Mouse (Mus musculus): ENCODE results near the gene Etv6. TPM values are rescaled to one million over a fixed set of nuclear protein-coding genes. Genes with fewer than 3 reads are reported as not detected.

Etv6 gene
- total RNA-seq, 2 experiments from 2014 or later, result 21.1 to 21.3 TPM

DNA sequence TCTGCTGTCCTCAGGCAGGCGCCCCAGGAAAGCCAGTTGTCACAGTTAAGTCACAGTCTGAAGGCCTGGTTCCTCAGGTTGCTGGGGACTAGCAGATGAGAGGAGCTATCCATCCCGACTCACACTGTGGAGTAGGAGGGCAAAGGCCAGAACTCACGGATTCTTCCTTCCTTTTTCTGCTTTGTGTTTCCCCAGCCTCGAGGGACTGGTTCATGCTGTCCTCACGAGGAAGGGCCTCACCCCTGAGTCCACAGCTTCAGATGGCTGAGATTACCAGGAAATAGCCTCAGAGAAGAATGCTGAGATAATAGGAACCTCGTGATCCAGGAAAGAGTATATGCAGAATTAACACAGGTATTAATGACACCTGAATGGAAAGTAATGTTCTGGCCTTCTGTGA lies 30.6 kb downstream of the Etv6 start:
- DNase-seq (ENCODE audit: extremely low spot score in 1 of 2, low spot score in 2 of 2), result no peak
- intact Hi-C loops (cut with DNase I), result no loop called here

DNA sequence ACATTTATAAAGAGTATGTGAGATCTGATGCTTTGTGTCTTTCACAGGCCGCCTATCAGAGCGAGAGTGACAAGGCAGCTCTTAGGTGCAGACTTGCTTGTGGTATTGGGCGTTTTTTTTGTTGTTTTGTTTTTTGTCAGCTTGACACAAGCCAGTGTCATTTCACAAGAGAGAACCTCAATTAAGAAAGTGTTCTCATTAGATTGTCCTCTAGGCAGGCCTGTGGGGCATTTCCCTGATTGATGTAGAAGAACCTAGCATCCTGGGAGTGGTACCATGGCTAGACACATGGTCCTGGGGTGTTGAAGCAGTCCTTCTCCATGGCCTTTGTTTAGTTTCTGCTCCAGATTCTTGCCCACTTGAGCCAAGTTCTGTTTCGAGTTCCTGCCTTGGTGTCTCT lies 31.5 kb downstream of the Etv6 start:
- DNase-seq (ENCODE audit: extremely low spot score in 1 of 2, low spot score in 2 of 2), result no peak
- intact Hi-C loops (cut with DNase I), result no loop called here

DNA sequence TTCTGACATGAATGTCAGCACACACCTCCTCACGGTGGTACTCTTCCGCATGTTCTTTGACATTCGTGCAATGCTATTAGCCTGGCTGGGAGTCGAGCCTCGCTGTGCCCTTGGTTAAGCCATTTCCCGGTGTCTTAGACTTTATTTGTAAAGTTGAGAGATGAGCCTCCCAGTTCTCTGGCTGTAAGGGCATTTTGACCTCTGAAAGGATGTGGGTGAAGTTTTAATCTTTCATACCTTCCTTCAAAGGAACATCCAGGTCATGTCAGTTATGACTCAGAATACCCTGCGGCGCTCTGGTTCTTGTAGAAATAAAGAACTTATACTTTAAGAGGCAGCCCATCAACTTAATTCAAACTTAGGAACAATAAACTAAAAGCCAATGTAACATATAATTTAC lies 32.0 kb downstream of the Etv6 start:
- intact Hi-C loops (cut with DNase I), result no loop called here
- no peak for DNase-seq (ENCODE audit: extremely low spot score in 1 of 2, low spot score in 2 of 2)

DNA sequence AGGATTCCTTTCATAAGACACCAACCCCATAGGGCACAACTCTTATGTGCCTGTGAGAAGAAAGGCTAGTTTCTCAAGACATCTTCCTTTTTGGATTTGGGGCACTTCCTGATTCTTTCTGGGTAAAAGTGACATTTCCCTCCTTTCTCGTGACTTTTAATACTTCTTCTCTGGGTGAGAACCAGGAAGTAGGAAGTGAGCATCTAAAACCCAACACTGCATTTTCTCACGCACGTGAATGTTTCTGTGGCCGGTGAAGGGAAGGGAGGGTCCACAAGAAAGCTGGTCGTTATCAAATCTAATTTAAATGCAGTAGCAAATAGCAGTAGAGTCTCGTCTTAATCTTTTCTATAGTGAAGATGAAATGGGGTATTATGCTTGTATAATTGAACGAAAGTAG lies 36.9 kb downstream of the Etv6 start:
- DNase-seq (ENCODE audit: extremely low spot score in 1 of 2, low spot score in 2 of 2), result no peak
- intact Hi-C loops (cut with DNase I), result no loop called here

DNA sequence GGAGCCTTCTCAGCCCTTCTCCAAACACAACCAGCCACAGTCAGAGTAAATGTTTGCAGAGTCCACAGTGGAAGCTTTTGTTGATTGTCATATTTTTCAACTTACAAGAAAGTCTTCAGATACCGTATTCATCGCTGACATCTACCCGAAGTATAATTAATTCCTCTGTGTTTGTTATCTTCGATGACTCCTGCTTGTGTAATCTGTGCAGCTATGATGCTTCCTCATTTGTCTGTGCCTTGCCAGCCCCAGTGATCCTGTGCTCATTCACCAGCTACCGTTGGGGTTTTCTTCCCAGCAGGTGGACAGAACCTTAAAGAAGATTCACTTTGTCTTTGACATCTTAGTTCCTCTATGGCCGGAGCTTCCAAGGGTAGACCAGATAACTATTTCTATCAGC lies 37.4 kb downstream of the Etv6 start:
- intact Hi-C loops (cut with DNase I), result no loop called here
- DNase-seq (ENCODE audit: extremely low spot score in 1 of 2, low spot score in 2 of 2), result no peak

DNA sequence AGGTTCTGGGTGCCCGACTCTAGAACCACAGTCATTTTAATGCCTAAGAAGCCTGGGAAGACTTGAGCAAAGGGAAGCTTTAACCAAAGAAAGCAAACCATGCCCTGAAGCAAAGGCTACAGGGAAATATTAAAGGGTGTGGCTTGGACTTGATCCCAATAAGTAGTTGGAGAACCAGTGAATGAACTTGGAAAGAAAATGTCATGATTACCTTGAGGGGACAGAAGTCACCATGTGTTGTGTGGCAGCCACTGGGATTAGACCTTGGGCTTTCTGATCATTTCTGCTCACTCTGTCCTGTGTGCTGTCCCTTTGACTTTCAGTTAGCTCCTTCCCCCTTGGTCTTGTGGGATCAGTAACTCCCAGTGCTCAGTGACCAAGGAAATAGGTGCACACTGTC lies 38.9 kb downstream of the Etv6 start:
- intact Hi-C loops (cut with DNase I), result no loop called here
- no peak for DNase-seq (ENCODE audit: extremely low spot score in 1 of 2, low spot score in 2 of 2)

DNA sequence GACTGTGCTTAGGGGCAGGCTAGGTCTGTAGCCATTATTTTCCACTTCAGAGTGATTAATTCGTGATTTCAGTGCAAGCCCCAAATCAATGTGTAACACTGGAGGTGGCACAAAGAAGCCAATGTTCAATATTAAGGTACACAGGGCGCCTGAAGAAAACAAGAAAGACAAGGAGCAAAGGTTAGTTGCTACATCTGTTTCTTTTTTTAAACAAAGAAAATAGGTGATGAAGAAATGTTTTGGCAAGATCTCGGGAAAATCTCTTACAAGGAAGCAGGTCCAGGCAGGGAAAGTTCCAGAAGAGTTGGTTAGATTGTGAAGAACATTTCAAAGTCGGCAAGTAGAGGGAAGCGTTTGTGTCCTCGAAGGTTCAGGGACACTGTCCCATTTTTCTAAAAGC lies 39.5 kb downstream of the Etv6 start:
- DNase-seq (ENCODE audit: extremely low spot score in 1 of 2, low spot score in 2 of 2), result no peak
- intact Hi-C loops (cut with DNase I), result no loop called here

DNA sequence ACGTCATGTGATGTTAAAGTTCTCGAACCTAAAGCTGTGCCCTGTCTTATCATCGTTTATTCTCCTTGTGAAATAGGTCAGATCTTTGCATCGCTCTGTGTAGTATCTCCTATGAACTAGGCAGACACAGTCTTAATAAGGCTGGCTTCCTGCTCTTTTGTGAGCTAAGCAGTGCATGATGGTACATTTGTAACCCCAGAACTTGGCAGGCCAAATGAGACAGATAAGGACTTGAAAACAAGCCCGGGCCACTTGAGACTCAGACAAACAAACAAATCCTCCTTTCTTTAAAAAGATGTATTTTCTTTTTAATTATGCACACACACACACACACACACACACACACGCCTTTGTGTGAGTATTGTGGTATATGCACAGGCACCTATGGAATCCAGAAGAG lies 42.5 kb downstream of the Etv6 start:
- no peak for DNase-seq (ENCODE audit: extremely low spot score in 1 of 2, low spot score in 2 of 2)
- intact Hi-C loops (cut with DNase I), result no loop called here

DNA sequence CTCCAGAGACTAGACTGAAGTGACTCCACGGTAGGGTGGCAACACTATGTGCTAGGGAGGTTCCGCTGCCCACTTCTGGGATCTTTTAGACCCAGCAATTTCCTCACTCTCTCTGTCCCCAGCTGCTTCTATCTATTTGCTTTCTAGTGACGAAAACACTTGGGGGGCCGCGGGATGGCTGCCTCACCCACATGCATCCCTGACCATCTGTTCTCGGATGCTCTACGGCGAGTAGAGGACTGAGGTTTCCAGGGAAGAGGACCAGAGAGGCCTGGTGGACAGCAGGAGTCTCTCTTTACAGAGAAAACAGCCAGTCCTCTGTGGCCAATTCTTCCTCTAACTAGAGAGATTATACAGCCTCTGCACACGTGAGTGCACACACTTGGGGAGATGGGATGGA lies 43.6 kb downstream of the Etv6 start:
- intact Hi-C loops (cut with DNase I), result no loop called here
- peak in 1 of 2 experiments; percentile 46 for DNase-seq (ENCODE audit: extremely low spot score in 1 of 2, low spot score in 2 of 2)

DNA sequence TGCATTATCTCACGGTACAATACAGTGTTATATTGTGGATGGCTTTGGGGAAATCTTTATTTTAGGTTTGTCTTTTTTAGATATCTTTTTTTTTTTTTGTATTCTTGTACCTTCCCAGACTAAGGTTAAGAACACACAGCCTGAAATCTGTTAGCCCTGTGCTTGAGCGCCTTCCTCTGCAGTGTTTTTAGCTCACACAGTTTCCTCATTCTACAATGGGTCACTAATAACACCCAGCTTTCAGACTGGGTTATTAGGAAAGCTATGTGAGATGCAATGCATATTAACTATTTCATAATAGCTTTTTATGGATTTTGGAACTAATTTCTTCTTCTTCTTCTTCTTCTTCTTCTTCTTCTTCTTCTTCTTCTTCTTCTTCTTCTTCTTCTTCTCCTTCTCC lies 44.1 kb downstream of the Etv6 start:
- DNase-seq (ENCODE audit: extremely low spot score in 1 of 2, low spot score in 2 of 2), result no peak
- intact Hi-C loops (cut with DNase I), result no loop called here

DNA sequence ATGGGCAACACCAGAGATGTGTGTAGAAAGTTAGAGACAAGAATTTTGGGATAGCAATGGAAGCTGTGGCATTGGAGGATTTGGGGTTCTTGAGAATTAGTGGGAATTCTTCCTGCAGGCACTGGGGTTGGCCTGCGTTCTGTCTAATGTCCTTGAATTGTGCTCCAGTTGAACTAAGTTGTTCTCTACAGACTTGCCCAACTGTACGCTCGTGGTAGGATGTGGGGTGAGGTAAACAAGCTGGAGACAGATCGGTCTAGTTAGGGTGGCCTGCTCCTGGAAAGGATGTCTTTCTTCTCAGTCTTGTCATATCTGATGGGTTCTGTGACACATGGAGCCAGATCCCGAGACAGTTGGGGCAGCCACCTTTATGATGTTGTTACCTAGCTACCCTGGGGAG lies 45.4 kb downstream of the Etv6 start:
- intact Hi-C loops (cut with DNase I), result no loop called here
- DNase-seq (ENCODE audit: extremely low spot score in 1 of 2, low spot score in 2 of 2), result no peak

DNA sequence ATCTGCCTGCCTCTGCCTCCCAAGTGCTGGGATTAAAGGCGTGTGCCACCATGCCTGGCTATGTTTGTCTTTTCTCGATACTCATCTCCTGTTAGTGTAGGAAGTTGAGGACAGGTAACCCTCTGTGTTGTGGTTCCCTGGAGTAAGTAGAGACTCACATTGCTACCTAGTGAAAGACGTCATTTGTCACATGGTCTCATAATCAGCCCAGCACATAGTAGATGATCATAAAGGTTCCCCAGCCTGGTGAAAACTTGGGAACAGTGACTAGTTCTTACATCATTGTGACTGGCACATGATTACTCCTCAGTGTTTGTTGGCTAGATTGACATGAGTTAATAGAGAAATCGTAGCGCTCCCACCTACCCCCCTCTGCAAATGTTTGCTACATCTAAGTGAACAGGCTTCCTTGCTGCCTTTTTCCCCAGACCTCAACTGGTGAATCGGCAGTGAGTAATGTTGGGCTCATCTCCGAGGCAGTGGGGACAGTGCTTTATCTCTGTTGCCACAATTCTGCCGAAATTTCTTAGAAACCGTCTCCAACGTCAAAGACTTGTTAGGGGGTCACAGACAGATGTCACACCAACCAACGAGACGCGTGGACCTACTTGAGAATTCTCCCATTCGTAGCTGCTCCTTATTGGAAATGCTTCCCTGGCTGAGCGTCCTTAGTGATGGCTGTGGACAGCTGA lies 46.9 kb downstream of the Etv6 start:
- intact Hi-C loops (cut with DNase I), result no loop called here
- DNase-seq (ENCODE audit: extremely low spot score in 1 of 2, low spot score in 2 of 2), result no peak

DNA sequence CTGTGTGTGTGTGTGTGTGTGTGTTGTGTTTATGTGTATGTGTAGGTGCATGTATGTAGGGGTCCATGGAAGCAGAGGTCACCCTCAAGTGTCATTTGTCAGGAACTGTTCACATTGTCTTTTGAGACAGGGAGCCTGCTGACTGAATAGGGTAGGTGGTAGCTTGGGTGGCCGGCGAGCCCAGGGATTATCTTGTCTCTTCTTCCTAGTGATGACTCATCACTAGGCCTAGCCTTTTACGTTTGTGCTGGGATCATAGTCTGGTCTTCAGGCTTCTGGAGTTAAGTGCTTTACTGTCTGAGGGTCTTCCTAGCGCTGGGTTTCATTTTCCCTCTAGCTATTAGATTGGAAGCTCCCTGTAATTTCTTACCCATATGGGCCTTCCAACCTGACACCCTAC lies 47.9 kb downstream of the Etv6 start:
- intact Hi-C loops (cut with DNase I), result no loop called here
- DNase-seq (ENCODE audit: extremely low spot score in 1 of 2, low spot score in 2 of 2), result no peak

DNA sequence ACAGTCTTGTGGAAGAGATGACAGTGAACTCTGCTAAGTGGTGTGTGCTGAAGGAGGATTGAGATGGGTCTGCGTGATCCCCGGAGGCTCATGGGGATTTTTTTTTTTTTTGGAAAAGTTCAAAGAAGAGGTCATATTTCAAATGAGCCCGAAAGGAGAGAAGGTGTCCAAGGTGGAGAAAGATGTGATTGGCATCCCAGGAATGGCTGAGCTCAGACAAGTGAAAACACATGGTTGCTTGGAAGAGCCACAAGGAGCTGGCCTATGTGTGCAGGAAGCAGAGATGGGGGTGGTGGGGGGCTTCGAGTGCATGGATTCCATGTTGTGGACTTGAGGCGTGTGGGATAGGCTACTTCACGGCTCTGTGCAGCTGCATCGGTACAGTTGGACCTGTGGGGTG lies 50.9 kb downstream of the Etv6 start:
- DNase-seq (ENCODE audit: extremely low spot score in 1 of 2, low spot score in 2 of 2), result no peak
- intact Hi-C loops (cut with DNase I), result no loop called here

DNA sequence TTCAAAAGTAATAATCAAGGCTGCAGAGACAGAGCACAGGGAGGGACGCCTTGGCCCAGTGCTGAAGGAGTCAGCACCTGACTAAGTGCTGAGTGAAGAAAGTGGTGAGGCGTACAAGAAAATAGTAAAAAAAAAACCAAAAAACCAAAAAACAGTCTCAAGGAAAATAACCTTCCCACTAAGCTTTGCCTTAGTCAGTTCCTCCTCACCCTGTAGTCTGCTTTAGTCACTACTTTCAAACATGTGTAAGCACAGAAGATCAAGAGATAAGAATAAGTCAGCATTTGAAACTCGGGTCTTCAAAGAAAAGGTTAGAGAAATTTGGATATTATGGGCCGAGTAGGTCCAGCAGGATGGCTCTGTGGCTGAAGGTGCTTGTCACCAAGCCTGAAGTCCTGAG lies 52.2 kb downstream of the Etv6 start:
- intact Hi-C loops (cut with DNase I), result no loop called here
- no peak for DNase-seq (ENCODE audit: extremely low spot score in 1 of 2, low spot score in 2 of 2)

DNA sequence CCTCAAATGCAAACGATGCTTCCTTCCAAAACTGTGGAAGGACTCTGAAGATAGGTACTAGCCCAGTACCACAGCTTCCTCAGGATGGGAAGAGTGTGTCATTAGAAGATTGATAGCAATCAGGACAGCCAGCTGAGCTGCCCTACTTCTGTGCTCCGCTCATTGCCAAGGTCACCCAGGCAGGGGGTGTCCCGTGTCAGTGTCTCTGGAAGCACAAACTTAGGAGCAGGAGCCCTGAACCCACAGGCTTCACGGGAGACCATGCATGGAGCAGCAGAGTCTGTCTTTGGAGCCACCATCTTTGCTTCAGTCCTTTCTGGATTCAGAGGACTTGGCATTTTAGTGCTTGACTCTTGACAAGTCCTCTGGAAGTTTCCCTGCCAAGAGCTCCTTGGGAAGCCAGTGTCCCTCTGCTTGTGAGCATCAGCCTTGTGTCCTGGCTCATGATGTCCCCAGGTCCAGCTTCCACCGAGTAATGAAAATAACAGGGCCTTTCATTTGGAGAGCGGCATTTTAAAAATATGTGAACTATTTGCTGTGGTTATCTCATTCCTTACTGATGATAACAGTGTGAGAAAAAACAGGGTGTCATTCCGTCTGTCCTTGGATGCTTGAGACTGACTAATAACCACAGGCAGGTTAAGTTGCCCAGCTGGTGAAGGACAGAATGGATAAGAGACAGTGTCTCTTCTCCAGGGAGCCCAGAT lies 54.3 kb downstream of the Etv6 start:
- DNase-seq (ENCODE audit: extremely low spot score in 1 of 2, low spot score in 2 of 2), result no peak
- intact Hi-C loops (cut with DNase I), result no loop called here

DNA sequence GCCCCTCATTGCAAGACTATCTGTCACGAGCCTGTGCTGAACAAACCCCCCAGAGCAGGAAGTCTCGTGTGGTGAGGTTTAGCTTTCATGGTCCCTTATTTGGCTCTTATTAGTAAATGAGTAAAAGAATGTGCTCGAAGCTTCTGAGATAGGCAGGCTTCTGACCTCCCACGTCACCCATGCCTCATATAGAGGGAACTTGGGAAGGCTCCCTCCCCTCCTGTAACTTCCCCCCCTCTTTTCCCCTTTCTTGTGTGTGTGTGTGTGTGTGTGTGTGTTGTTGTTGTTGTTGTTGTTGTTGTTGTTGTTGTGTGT lies 54.8 kb downstream of the Etv6 start:
- DNase-seq (ENCODE audit: extremely low spot score in 1 of 2, low spot score in 2 of 2), result no peak

DNA sequence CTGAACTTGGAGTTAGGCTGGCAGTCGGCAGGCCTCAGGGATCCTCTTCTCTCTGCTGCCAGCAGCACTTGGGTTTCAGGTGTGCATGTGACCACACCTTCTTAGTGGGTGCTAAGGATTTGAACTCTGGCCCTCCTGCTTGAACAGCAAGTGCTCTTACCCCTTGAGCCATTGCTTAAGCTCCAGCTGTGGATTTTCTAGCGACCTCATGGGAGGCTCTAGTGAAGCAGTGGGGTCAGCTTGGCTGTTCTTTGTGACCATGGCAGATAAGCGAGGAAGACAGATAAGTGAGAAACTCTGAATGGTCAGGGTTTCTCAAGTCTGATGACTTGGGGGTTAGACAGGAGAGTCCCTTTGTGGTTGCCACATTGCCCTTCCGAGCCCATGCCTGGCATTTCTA lies 55.4 kb downstream of the Etv6 start:
- DNase-seq (ENCODE audit: extremely low spot score in 1 of 2, low spot score in 2 of 2), result no peak
- intact Hi-C loops (cut with DNase I), result no loop called here

More for the DNA sequence above, 54.8 kb downstream of the Etv6 start:
- intact Hi-C loops (cut with DNase I), result no loop called here

DNA sequence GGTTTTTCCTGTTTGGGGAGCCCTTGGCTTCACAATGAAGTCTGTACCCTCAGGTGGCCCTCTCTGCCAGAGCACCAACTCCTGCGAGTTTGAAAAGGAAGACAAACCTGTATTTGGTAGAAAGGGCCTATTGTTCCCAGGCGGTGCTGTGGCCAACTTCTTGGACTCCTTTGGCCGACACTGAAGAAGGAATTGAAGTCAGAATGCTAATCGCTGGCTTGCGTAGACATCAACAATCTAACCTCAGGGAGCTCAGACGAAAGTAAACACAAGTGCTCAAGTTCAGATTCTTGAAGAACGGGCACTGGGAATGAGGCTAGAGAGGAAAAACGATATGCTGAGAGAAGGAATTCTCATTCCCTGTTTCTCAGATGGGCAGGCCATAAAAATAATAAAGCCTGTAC lies 55.9 kb downstream of the Etv6 start:
- intact Hi-C loops (cut with DNase I), result no loop called here
- no peak for DNase-seq (ENCODE audit: extremely low spot score in 1 of 2, low spot score in 2 of 2)

DNA sequence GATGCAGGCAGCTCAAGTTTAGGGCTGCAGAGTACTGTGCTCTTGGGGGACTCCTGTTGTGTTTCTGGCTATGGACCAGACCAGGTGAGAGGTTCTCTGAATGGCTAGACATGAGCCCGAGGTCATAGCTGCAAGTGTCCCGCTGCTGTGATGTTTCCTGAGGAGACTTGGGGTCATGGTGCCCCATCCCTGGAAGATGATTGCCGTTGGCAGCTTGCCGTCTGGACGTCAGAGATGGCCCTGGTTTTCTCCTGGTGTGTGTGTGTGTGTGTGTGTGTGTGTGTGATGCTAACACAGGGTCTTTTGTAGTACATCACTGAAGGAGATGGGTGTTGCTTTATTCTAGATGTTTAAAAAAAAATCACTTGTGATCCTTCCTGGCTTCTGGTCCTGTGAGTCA lies 58.6 kb downstream of the Etv6 start:
- intact Hi-C loops (cut with DNase I), result no loop called here

DNA sequence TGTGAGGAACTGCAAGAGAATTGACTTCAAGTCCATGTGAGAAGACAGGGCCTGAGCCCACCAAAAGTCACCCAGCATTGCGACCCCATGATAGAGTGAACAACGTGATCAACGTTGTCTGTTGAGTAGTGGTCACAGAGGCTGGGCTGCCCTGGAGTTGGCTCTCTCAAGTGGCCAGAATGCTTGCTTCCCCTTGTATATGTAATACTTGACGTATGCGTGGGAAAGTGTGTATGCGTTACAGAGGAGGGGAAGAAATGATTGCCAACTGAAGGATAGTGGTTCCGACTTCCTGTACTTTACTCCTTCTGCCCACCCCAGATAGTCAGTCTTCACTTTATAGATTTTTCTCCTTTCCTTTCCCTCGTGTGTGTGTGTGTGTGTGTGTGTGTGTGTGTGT lies 59.1 kb downstream of the Etv6 start:
- intact Hi-C loops (cut with DNase I), result no loop called here
- DNase-seq (ENCODE audit: extremely low spot score in 1 of 2, low spot score in 2 of 2), result no peak

More for the DNA sequence above, 58.6 kb downstream of the Etv6 start:
- DNase-seq (ENCODE audit: extremely low spot score in 1 of 2, low spot score in 2 of 2), result no peak

Measured in left cerebral cortex, postnatal 10 days (tissue).